Mouse (Mus musculus): ENCODE data around the gene Tmem252.

- TF ChIP-seq CTCF (IDR thresholded peaks at IDR 0.05; ENCODE audit: insufficient read depth, low read length) (no peak), POLR2A (IDR thresholded peaks at IDR 0.05; ENCODE audit: borderline replicate concordance, extremely low read depth, low read depth, low read length) (no peak)
These were observed 11.5 kb upstream of the Tmem252 start for GRCm38 (mm10) chr19:24662346-24662745.
